Mouse (Mus musculus): ENCODE measurements at regions not wholly inside any gene's neighbourhood (a gene's known extent, or its start where the extent isn't known, plus 50 kb on each side); places are given as distances from the start of the nearest gene placed in this dataset.

- no peak overlapping the region for H3K27ac ChIP-seq (ENCODE audit: insufficient read depth, low read length)
- H3K4me1 ChIP-seq (ENCODE audit: control insufficient read depth, insufficient read depth, low read length), result no peaks in the 10 kb centered on the region
- no peak overlapping the region for H3K4me3 ChIP-seq (ENCODE audit: insufficient read depth, low read length)
- TF ChIP-seq CTCF (IDR thresholded peaks at IDR 0.05; ENCODE audit: borderline replicate concordance, insufficient read depth, low read length) (no peak), POLR2A (IDR thresholded peaks at IDR 0.05; ENCODE audit: low read depth, low read length) (no peak)
Measured at GRCm38 (mm10) chr9:115746436-115746835, 162.8 kb upstream of the Gadl1 start.

DNA sequence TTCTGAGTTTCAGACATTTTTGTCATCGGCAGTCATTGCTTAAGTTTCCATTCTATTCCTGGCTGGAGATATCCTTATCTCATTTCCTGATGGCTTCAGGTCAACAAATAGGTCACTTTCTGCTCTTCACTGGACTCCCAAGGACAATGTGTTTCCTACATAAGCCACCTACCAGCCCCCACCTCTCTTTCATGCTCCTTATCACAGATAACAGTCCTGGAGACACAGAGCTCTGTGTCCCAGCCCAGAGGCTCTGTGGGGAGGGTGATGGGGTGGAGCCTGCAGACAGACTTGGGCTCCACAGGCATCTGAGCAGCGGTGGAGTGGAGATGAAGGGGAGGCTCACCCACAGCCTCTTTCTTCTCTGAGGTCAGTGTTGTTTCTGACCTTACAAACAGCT is 148.8 kb upstream of the Gadl1 start:
- no peak overlapping the region for H3K27ac ChIP-seq (ENCODE audit: insufficient read depth, low read length)
- no peak overlapping the region for H3K4me3 ChIP-seq (ENCODE audit: insufficient read depth, low read length)
- TF ChIP-seq POLR2A (IDR thresholded peaks at IDR 0.05; ENCODE audit: low read depth, low read length) (no peak), CTCF (IDR thresholded peaks at IDR 0.05; ENCODE audit: borderline replicate concordance, insufficient read depth, low read length) (no peak)
- no peaks in the 10 kb centered on the region for H3K4me1 ChIP-seq (ENCODE audit: control insufficient read depth, insufficient read depth, low read length)

DNA sequence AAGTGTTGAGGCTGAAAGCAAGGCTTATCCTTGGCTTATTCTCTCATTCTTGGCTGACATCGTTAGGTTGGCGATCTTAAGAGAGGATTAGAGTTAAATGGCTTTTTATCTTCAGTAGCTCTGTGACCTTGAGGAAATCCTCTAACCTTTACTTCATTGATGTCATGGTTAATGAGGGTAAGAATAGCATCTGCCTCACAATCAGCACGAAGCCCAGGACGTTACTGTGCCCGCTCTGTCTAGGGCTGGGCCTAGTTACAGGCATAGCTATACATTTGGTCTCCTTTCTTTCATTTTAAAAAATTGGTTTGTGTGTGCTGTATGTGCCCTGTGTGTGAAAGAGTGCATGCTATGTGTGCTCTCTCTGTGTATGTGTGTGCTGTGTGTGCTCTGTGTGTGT is 145.1 kb upstream of the Gadl1 start:
- no peak for TF ChIP-seq CTCF (IDR thresholded peaks at IDR 0.05; ENCODE audit: borderline replicate concordance, insufficient read depth, low read length)
- no peak for TF ChIP-seq POLR2A (IDR thresholded peaks at IDR 0.05; ENCODE audit: low read depth, low read length)
- no peak overlapping the region for H3K4me3 ChIP-seq (ENCODE audit: insufficient read depth, low read length)

GRCm38 (mm10) chr9:115766471-115766870 is 142.8 kb upstream of the Gadl1 start:
- H3K4me3 ChIP-seq (ENCODE audit: insufficient read depth, low read length), result no peak overlapping the region
- no peak overlapping the region for H3K27ac ChIP-seq (ENCODE audit: insufficient read depth, low read length)
- TF ChIP-seq CTCF (IDR thresholded peaks at IDR 0.05; ENCODE audit: borderline replicate concordance, insufficient read depth, low read length) (no peak), POLR2A (IDR thresholded peaks at IDR 0.05; ENCODE audit: low read depth, low read length) (no peak)
- H3K4me1 ChIP-seq (ENCODE audit: control insufficient read depth, insufficient read depth, low read length), result no peaks in the 10 kb centered on the region

More for the DNA sequence above, 145.1 kb upstream of the Gadl1 start:
- no peaks in the 10 kb centered on the region for H3K4me1 ChIP-seq (ENCODE audit: control insufficient read depth, insufficient read depth, low read length)
- no peak overlapping the region for H3K27ac ChIP-seq (ENCODE audit: insufficient read depth, low read length)

DNA sequence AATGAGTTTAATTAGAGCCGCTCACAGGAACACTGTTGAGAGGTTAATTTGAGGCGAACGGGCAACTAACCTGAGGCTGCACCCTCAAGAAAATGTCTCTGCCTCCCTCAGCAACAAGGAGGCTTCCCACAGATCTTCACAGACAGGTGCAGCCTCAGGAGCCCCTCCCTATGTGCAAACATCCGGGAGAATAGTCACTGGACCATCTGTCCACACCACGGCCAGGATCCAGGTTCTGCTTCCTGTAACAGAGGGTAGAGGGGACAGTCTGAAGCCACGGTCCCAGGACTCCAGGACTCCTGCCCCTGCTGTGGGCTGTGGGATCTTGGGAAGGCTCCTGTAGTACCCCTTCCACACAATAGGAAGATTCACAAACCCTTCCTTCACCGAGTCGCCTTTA is 134.1 kb upstream of the Gadl1 start:
- no peaks in the 10 kb centered on the region for H3K4me1 ChIP-seq (ENCODE audit: control insufficient read depth, insufficient read depth, low read length)
- TF ChIP-seq POLR2A (IDR thresholded peaks at IDR 0.05; ENCODE audit: low read depth, low read length), result no peak
- no peak for TF ChIP-seq CTCF (IDR thresholded peaks at IDR 0.05; ENCODE audit: borderline replicate concordance, insufficient read depth, low read length)
- H3K27ac ChIP-seq (ENCODE audit: insufficient read depth, low read length), result no peak overlapping the region
- no peak overlapping the region for H3K4me3 ChIP-seq (ENCODE audit: insufficient read depth, low read length)

- H3K4me3 ChIP-seq (ENCODE audit: insufficient read depth, low read length), result no peak overlapping the region
- TF ChIP-seq POLR2A (IDR thresholded peaks at IDR 0.05; ENCODE audit: low read depth, low read length) (no peak), CTCF (IDR thresholded peaks at IDR 0.05; ENCODE audit: borderline replicate concordance, insufficient read depth, low read length) (no peak)
- H3K4me1 ChIP-seq (ENCODE audit: control insufficient read depth, insufficient read depth, low read length), result no peaks in the 10 kb centered on the region
- H3K27ac ChIP-seq (ENCODE audit: insufficient read depth, low read length), result no peak overlapping the region
Measured at GRCm38 (mm10) chr9:115775858-115776257, 133.4 kb upstream of the Gadl1 start.

DNA sequence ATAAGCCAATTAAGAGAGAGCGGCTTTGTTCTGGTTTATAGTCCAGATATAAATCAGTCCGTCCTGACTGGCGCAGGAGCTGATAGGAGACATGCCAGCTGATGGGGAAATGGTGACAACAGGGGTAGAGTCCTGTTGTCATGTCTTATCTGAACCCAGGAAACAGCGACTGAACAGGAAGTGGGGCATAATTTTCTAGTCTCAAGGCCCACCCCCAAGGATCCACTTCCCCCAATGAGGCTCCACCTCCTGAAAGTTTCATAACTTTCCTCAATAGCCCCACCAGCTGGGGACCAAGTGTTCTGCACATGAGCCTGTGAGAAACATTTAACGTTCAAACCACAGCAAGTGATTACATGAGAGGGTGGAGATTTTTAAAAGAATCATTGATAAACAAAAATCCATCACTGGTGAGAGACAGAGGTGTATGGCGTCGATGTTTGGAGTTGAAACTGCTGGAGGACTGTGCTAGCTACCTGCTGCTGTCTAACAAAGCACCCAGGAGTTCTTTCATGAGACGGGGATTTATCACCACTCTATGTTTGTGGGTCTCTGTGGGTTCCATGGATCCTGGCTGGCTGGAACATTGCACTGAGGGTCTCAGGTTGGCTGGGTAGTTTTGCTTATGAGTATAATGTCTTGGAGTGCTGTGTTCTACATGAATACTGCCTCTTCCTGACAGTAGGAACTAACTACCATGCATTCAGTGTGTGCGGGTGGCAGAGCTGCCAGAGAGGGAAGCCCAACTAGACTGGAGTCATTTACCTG is 132.0 kb upstream of the Gadl1 start:
- no peak for TF ChIP-seq CTCF (IDR thresholded peaks at IDR 0.05; ENCODE audit: borderline replicate concordance, insufficient read depth, low read length)
- no peak for TF ChIP-seq POLR2A (IDR thresholded peaks at IDR 0.05; ENCODE audit: low read depth, low read length)
- H3K4me1 ChIP-seq (ENCODE audit: control insufficient read depth, insufficient read depth, low read length), result no peaks in the 10 kb centered on the region

GRCm38 (mm10) chr9:115778862-115779261 is 130.4 kb upstream of the Gadl1 start:
- Histone ChIP-seq H3K27ac (ENCODE audit: insufficient read depth, low read length) (no peak overlapping the region), H3K4me1 (ENCODE audit: control insufficient read depth, insufficient read depth, low read length) (no peaks in the 10 kb centered on the region), H3K4me3 (ENCODE audit: insufficient read depth, low read length) (no peak overlapping the region)
- no peak for TF ChIP-seq CTCF (IDR thresholded peaks at IDR 0.05; ENCODE audit: borderline replicate concordance, insufficient read depth, low read length)
- TF ChIP-seq POLR2A (IDR thresholded peaks at IDR 0.05; ENCODE audit: low read depth, low read length), result no peak

More for the DNA sequence above, 132.0 kb upstream of the Gadl1 start:
- Histone ChIP-seq H3K27ac (ENCODE audit: insufficient read depth, low read length) (no peak overlapping the region), H3K4me3 (ENCODE audit: insufficient read depth, low read length) (no peak overlapping the region)

GRCm38 (mm10) chr9:115799330-115799729 is 109.9 kb upstream of the Gadl1 start:
- Histone ChIP-seq H3K27ac (ENCODE audit: insufficient read depth, low read length) (no peak overlapping the region), H3K4me1 (ENCODE audit: control insufficient read depth, insufficient read depth, low read length) (no peaks in the 10 kb centered on the region), H3K4me3 (ENCODE audit: insufficient read depth, low read length) (no peak overlapping the region)
- TF ChIP-seq POLR2A (IDR thresholded peaks at IDR 0.05; ENCODE audit: low read depth, low read length), result no peak

DNA sequence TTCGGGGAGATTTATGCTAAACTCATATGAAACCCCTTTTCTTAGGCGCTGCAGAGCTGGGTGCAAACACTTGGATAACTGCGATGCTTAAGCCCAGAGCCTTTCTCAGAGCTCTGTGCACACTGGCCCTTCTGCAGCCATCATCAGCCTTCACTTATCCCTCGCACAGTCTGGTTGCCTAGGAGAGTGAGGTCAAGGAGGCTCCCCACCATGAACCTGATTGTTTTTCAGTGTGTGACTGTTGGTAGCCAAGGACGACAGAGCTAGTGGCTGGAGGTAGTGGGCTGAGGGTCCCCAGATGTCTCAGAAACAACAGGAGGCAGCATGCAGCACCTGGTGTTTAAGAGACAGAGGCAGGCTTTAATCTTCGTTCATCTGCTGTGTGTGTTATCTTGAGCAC is 108.6 kb upstream of the Gadl1 start:
- no peak for TF ChIP-seq POLR2A (IDR thresholded peaks at IDR 0.05; ENCODE audit: low read depth, low read length)
- no peak for TF ChIP-seq CTCF (IDR thresholded peaks at IDR 0.05; ENCODE audit: borderline replicate concordance, insufficient read depth, low read length)
- Histone ChIP-seq H3K4me3 (ENCODE audit: insufficient read depth, low read length) (no peak overlapping the region), H3K27ac (ENCODE audit: insufficient read depth, low read length) (no peak overlapping the region), H3K4me1 (ENCODE audit: control insufficient read depth, insufficient read depth, low read length) (no peaks in the 10 kb centered on the region)

Measured in embryonic fibroblast, embryonic 13.5 days (primary cell).